Mouse (Mus musculus): ENCODE measurements around the gene Mri1.

Mri1 gene

GRCm38 (mm10) chr8:84237542-84238229 lies 19.4 kb downstream of the Mri1 start:
- no peak for DNase-seq (ENCODE audit: extremely low read depth, insufficient read length, low spot score)

GRCm38 (mm10) chr8:84236998-84237473 lies 20.1 kb downstream of the Mri1 start, which contains the start of gene Zswim4:
Zswim4 (minus strand) TSS chr8:84237055.
- DNase-seq (ENCODE audit: extremely low read depth, insufficient read length, low spot score), result peak; percentile 97

GRCm38 (mm10) chr8:84236410-84236997 lies 20.6 kb downstream of the Mri1 start:
- no peak for DNase-seq (ENCODE audit: extremely low read depth, insufficient read length, low spot score)

GRCm38 (mm10) chr8:84235746-84236409 lies 21.2 kb downstream of the Mri1 start:
- peak; percentile 37 for DNase-seq (ENCODE audit: extremely low read depth, insufficient read length, low spot score)

- DNase-seq (ENCODE audit: extremely low read depth, insufficient read length, low spot score), result peak; percentile 35
These were observed 24.1 kb downstream of the Mri1 start for GRCm38 (mm10) chr8:84233055-84233454.

- DNase-seq (ENCODE audit: extremely low read depth, insufficient read length, low spot score), result no peak
These were observed 26.4 kb downstream of the Mri1 start for GRCm38 (mm10) chr8:84230735-84231134.

GRCm38 (mm10) chr8:84223322-84224029 lies 33.6 kb downstream of the Mri1 start:
- no peak for DNase-seq (ENCODE audit: extremely low read depth, insufficient read length, low spot score)

GRCm38 (mm10) chr8:84222566-84223165 lies 34.5 kb downstream of the Mri1 start:
- DNase-seq (ENCODE audit: extremely low read depth, insufficient read length, low spot score), result no peak

GRCm38 (mm10) chr8:84220105-84220504 lies 37.0 kb downstream of the Mri1 start:
- no peak for DNase-seq (ENCODE audit: extremely low read depth, insufficient read length, low spot score)

GRCm38 (mm10) chr8:84218143-84218542 lies 39.0 kb downstream of the Mri1 start:
- no peak for DNase-seq (ENCODE audit: extremely low read depth, insufficient read length, low spot score)

GRCm38 (mm10) chr8:84217206-84217605 lies 39.9 kb downstream of the Mri1 start:
- DNase-seq (ENCODE audit: extremely low read depth, insufficient read length, low spot score), result no peak

GRCm38 (mm10) chr8:84213277-84213676 lies 43.8 kb downstream of the Mri1 start:
- no peak for DNase-seq (ENCODE audit: extremely low read depth, insufficient read length, low spot score)

GRCm38 (mm10) chr8:84211881-84212563 lies 45.1 kb downstream of the Mri1 start:
- DNase-seq (ENCODE audit: extremely low read depth, insufficient read length, low spot score), result no peak

- DNase-seq (ENCODE audit: extremely low read depth, insufficient read length, low spot score), result peak; percentile 47
These were observed 45.9 kb downstream of the Mri1 start for GRCm38 (mm10) chr8:84211202-84211601.

- peak; percentile 68 for DNase-seq (ENCODE audit: extremely low read depth, insufficient read length, low spot score)
These were observed 46.8 kb downstream of the Mri1 start for GRCm38 (mm10) chr8:84210167-84210791.

- DNase-seq (ENCODE audit: extremely low read depth, insufficient read length, low spot score), result no peak
These were observed 48.4 kb downstream of the Mri1 start for GRCm38 (mm10) chr8:84208381-84209380.

- no peak for DNase-seq (ENCODE audit: extremely low read depth, insufficient read length, low spot score)
These were observed 49.3 kb downstream of the Mri1 start for GRCm38 (mm10) chr8:84207811-84208210.

GRCm38 (mm10) chr8:84206666-84207065 lies 50.5 kb downstream of the Mri1 start:
- no peak for DNase-seq (ENCODE audit: extremely low read depth, insufficient read length, low spot score)

Data from 3134 (cell line).